Mouse (Mus musculus) liver, embryonic 14 days (tissue): Measurements from ENCODE around the gene Gabrg1. TPM values are rescaled to one million over a fixed set of nuclear protein-coding genes. Genes with fewer than 3 reads are reported as not detected.

Experiments
- polyA plus RNA-seq: library from polyadenylated mRNA; depleted of rRNA; stranded (reverse); fragments of >200 nt; gene quantifications from 2 replicates; pipeline ENCODE4 v1.2.3, GENCODE M21; 2012; rRNA removed

Gene Gabrg1
- polyA plus RNA-seq, result not detected in 2 replicates

DNA sequence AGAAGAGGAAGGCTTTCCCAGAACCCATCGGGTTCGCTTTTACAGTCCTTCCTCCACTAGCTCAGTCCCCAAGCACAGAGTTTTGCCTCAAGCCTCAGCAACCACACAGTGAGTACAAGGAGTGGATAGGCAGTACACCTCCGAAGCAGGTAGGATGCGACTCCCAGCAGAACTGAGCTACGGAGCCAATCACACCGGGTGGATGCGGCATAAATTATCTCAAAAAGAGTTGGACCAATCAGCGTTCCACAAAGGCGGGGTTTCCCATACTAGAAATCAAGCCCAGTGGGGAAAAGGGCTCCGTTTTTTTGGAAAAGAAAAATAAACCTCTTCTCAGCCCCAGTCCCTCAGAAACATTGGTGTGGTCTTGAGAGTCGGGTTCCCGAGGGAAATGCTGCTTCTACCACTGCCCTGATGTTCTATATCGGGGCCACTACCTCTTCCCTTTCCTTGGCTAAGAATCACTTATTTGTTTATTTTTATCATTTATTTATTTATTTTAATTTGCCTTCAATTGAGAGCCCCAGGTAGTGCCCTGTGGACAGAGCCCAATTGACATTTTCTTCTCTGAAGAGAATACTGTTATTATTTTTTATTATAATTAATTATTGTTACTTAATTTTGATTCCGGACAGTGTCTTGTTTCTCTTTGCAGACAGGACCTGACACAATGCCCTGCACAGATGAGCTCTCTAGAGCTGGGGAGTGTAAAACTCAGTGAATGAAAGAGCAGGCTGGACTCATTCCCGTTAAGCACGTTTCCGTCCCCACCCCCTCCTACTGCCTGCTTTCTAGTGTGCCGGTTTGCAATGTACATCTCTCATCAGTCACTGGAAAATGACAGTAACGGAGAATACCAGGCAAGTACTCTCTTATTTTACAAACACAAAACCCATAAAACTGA lies at the start of gene Gabrg1:
Gene Gabrg1 (minus strand): TSS at position 426 of the 904 bp plus-strand sequence.

